Mouse (Mus musculus) limb, embryonic 11.5 days (tissue): ENCODE data around the gene Alkbh2. TPM values are rescaled to one million over a fixed set of nuclear protein-coding genes. Genes with fewer than 3 reads are reported as not detected.

Experiments
- ATAC-seq: fragments of 200-750 bp; cut with Nextera tagmentation; 2 replicates; pipeline ENCODE4 v1.8.0; 2017; ENCODE audit warnings: low read depth; ENCODE audit not compliant: insufficient number of reproducible peaks, low FRiP score, low TSS enrichment
- DNase-seq: peaks from one replicate; pipeline ENCODE4 v3.0.0-alpha.2; 2015; ENCODE audit warnings: low spot score
- H3K27ac ChIP-seq: fragments of 300-500 bp; sonication (generic); replicated peaks from 2 replicates; pipeline ENCODE4 v1.5.1; 2014; ENCODE audit warnings: low read depth, mild to moderate bottlenecking, low read length
- H3K27me3 ChIP-seq: fragments of 300-500 bp; sonication (generic); 2 replicates; pipeline ENCODE4 v1.6.1; 2014; ENCODE audit warnings: mild to moderate bottlenecking, low read length, mixed read lengths; ENCODE audit not compliant: control insufficient read depth, insufficient read depth
- H3K36me3 ChIP-seq: fragments of 300-500 bp; sonication (generic); 2 replicates; pipeline ENCODE4 v1.6.1; 2014; ENCODE audit warnings: mild to moderate bottlenecking, low read length, moderate library complexity, mixed read lengths; ENCODE audit not compliant: control insufficient read depth, insufficient read depth
- H3K4me1 ChIP-seq: fragments of 300-500 bp; sonication (generic); 2 replicates; pipeline ENCODE4 v1.6.1; 2014; ENCODE audit warnings: low read length, mixed read lengths; ENCODE audit not compliant: control insufficient read depth, insufficient read depth
- H3K4me2 ChIP-seq: fragments of 300-500 bp; sonication (generic); 2 replicates; pipeline ENCODE4 v1.6.1; 2014; ENCODE audit warnings: low read depth, mild to moderate bottlenecking, moderate library complexity; ENCODE audit not compliant: severe bottlenecking
- H3K4me3 ChIP-seq: fragments of 300-500 bp; sonication (generic); 2 replicates; pipeline ENCODE4 v1.5.1; 2014; ENCODE audit warnings: low read depth, low read length
- H3K9ac ChIP-seq: fragments of 300-500 bp; sonication (generic); 2 replicates; pipeline ENCODE4 v1.6.1; 2014; ENCODE audit warnings: mild to moderate bottlenecking, low read length
- H3K9me3 ChIP-seq: fragments of 300-500 bp; sonication (generic); 2 replicates; pipeline ENCODE4 v1.6.1; 2016; ENCODE audit warnings: low read length; ENCODE audit not compliant: control insufficient read depth
- WGBS: fragments of 180-500 bp; shearing (Covaris S2); extraction: QIAGEN DNeasy Blood & Tissue Kit; methylation state at CpG from one replicate; pipeline ENCODE4 v1.1.7; 2014; 5-methylcytosine and 5-hydroxymethylcytosine counted together
- polyA plus RNA-seq: library from polyadenylated mRNA; unstranded; fragments of >200 nt; fragmentation: Nextera tagmentation; extraction: Ambion mirVana; gene quantifications from 2 replicates; pipeline ENCODE4 v1.2.1, GENCODE M21; 2014

The Alkbh2 gene
- polyA plus RNA-seq, 1 experiment from 2014 or later = 14.6 TPM

- Histone ChIP-seq H3K36me3 (peaks cover 13% of the 10 kb centered on the region; the same call in 1 of the 2 replicates), H3K4me2 (no peak overlapping the region), H3K4me3 (no peak overlapping the region), H3K27me3 (no peaks in the 10 kb centered on the region), H3K27ac (no peak overlapping the region), H3K9ac (no peak overlapping the region), H3K4me1 (0 out of 2 replicates have a peak, but pooled peaks cover 2% of the 10 kb centered on the region), H3K9me3 (no peaks in the 10 kb centered on the region)
- DNase-seq (no peak), ATAC-seq (no peak)
- WGBS = 89% methylated on average over 4 of the region's 4 CpGs
Measured at GRCm38 (mm10) chr5:114119806-114120205, 8.2 kb downstream of the Alkbh2 start.

GRCm38 (mm10) chr5:114116586-114116985, 11.4 kb downstream of the Alkbh2 start:
- Histone ChIP-seq H3K4me2 (no peak overlapping the region), H3K9ac (no peak overlapping the region), H3K27me3 (no peaks in the 10 kb centered on the region), H3K4me3 (no peak overlapping the region), H3K4me1 (0 out of 2 replicates have a peak, but pooled peaks cover 2% of the 10 kb centered on the region), H3K9me3 (no peaks in the 10 kb centered on the region), H3K27ac (no peak overlapping the region), H3K36me3 (peaks cover 17% of the 10 kb centered on the region; the same call in 1 of the 2 replicates)
- DNase-seq (no peak), ATAC-seq (no peak)
- 85% methylated on average over 7 of the region's 7 CpGs for WGBS

GRCm38 (mm10) chr5:114115030-114115429, 13.0 kb downstream of the Alkbh2 start:
- H3K9me3 ChIP-seq = no peaks in the 10 kb centered on the region
- WGBS = 91% methylated on average over 5 of the region's 5 CpGs
- H3K27me3 ChIP-seq = no peaks in the 10 kb centered on the region
- ATAC-seq (no peak), DNase-seq (no peak)
- no peaks in the 10 kb centered on the region for H3K4me1 ChIP-seq
- H3K27ac ChIP-seq = no peak overlapping the region
- H3K36me3 ChIP-seq = peaks cover 13% of the 10 kb centered on the region; the same call in 1 of the 2 replicates
- H3K4me2 ChIP-seq = no peak overlapping the region
- no peak overlapping the region for H3K9ac ChIP-seq
- no peak overlapping the region for H3K4me3 ChIP-seq

- Histone ChIP-seq H3K4me1 (no peaks in the 10 kb centered on the region), H3K36me3 (peaks cover 23% of the 10 kb centered on the region; the same call in 1 of the 2 replicates), H3K4me2 (no peak overlapping the region), H3K27ac (no peak overlapping the region), H3K27me3 (no peaks in the 10 kb centered on the region), H3K9me3 (no peaks in the 10 kb centered on the region), H3K4me3 (no peak overlapping the region), H3K9ac (no peak overlapping the region)
- ATAC-seq (no peak), DNase-seq (no peak)
- WGBS = 87% methylated on average over 6 of the region's 6 CpGs
Measured at GRCm38 (mm10) chr5:114113334-114113733, 14.7 kb downstream of the Alkbh2 start.

- H3K27me3 ChIP-seq = no peaks in the 10 kb centered on the region
- DNase-seq (no peak), ATAC-seq (no peak)
- no peaks in the 10 kb centered on the region for H3K9me3 ChIP-seq
- H3K4me2 ChIP-seq = no peak overlapping the region
- H3K9ac ChIP-seq = no peak overlapping the region
- H3K36me3 ChIP-seq = peaks cover 16% of the 10 kb centered on the region; the same call in 1 of the 2 replicates
- no peak overlapping the region for H3K27ac ChIP-seq
- H3K4me1 ChIP-seq = no peaks in the 10 kb centered on the region
- WGBS = 78% methylated on average over 16 of the region's 16 CpGs
- no peak overlapping the region for H3K4me3 ChIP-seq
Measured at GRCm38 (mm10) chr5:114106391-114106935, 21.6 kb downstream of the Alkbh2 start.

GRCm38 (mm10) chr5:114102807-114103206, 25.2 kb downstream of the Alkbh2 start:
- no peak for ATAC-seq
- 85% methylated on average over 1 of the region's 1 CpGs for WGBS
- H3K4me2 ChIP-seq = no peak overlapping the region
- peaks cover 7% of the 10 kb centered on the region for H3K4me1 ChIP-seq
- H3K4me3 ChIP-seq = no peak overlapping the region
- no peak overlapping the region for H3K27ac ChIP-seq
- peaks cover 6% of the 10 kb centered on the region; the same call in 1 of the 2 replicates for H3K36me3 ChIP-seq
- H3K9me3 ChIP-seq = no peaks in the 10 kb centered on the region
- H3K27me3 ChIP-seq = no peaks in the 10 kb centered on the region
- no peak for DNase-seq
- H3K9ac ChIP-seq = no peak overlapping the region

- DNase-seq = no peak
- Histone ChIP-seq H3K27ac (no peak overlapping the region), H3K9me3 (no peaks in the 10 kb centered on the region), H3K36me3 (peaks cover 6% of the 10 kb centered on the region; the same call in 1 of the 2 replicates), H3K4me2 (no peak overlapping the region), H3K27me3 (no peaks in the 10 kb centered on the region), H3K4me3 (no peak overlapping the region), H3K4me1 (peaks cover 7% of the 10 kb centered on the region), H3K9ac (no peak overlapping the region)
- no peak for ATAC-seq
- 86% methylated on average over 4 of the region's 4 CpGs for WGBS
Measured at GRCm38 (mm10) chr5:114101873-114102272, 26.1 kb downstream of the Alkbh2 start.

GRCm38 (mm10) chr5:114100390-114101099, 27.5 kb downstream of the Alkbh2 start:
- peak; percentile 27 for DNase-seq
- Histone ChIP-seq H3K9me3 (no peaks in the 10 kb centered on the region), H3K4me2 (peak overlapping the region; percentile 80), H3K9ac (peak overlapping the region; percentile 89), H3K4me1 (peaks cover 7% of the 10 kb centered on the region), H3K4me3 (peak overlapping the region; percentile 81), H3K27ac (no peak overlapping the region), H3K36me3 (no peaks in the 10 kb centered on the region; the same call in 1 of the 2 replicates), H3K27me3 (no peaks in the 10 kb centered on the region)
- 3% methylated on average over 51 of the region's 64 CpGs for WGBS
- ATAC-seq = peak; percentile 71; the same call in 1 of the 2 replicates
